Mouse (Mus musculus) thymus, adult 2 months (tissue): Measurements from ENCODE around the gene BC035044.
"Not testable (repeated sequence)": the region's sequence is repeated elsewhere in the genome, so short reads cannot be mapped to it uniquely, and the experiment has no call there.

Source experiments
- CTCF ChIP-seq: fragments of 200-500 bp; IDR thresholded peaks from 2 replicates; pipeline ENCODE4 v1.5.1; 2012; ENCODE audit warnings: mild to moderate bottlenecking, control low read depth, low read length, moderate library complexity, borderline replicate concordance; ENCODE audit not compliant: control insufficient read depth, poor library complexity, insufficient read depth; ENCODE audit errors: extremely low read depth
- POLR2A ChIP-seq: fragments of 200-500 bp; IDR thresholded peaks from 2 replicates; pipeline ENCODE4 v1.6.1; 2012; ENCODE audit warnings: mild to moderate bottlenecking, low read length, control low read depth, moderate library complexity; ENCODE audit not compliant: control insufficient read depth, poor library complexity, insufficient read depth; ENCODE audit errors: extremely low read depth

- not testable (repeated sequence) for TF ChIP-seq POLR2A, CTCF
Observed at GRCm38 (mm10) chr6:128900796-128901552, 10.0 kb upstream of the BC035044 start.
